Mouse (Mus musculus) E14TG2a.4 (cell line): Measurements from ENCODE around the gene Pex26.

ENCODE experiments used
- CTCF ChIP-seq: conservative IDR thresholded peaks from 2 replicates; pipeline ENCODE4 v1.5.1; 2014; ENCODE audit warnings: low read length
- NANOG ChIP-seq: IDR thresholded peaks from 2 replicates; pipeline ENCODE4 v1.6.1; 2014; ENCODE audit warnings: borderline replicate concordance, low read length, mixed read lengths
- POU5F1 ChIP-seq: IDR thresholded peaks from 2 replicates; pipeline ENCODE4 v1.6.1; 2014; ENCODE audit warnings: low read length, borderline replicate concordance

- peak; percentile 58 for TF ChIP-seq CTCF
- no peak for TF ChIP-seq NANOG
- TF ChIP-seq POU5F1, result no peak
Measured at GRCm38 (mm10) chr6:121150126-121150525, 33.3 kb upstream of the Pex26 start.
